Mouse (Mus musculus): ENCODE results near the gene Scrg1.
"Not testable (repeated sequence)": the region's sequence is repeated elsewhere in the genome, so short reads cannot be mapped to it uniquely, and the experiment has no call there.

Gene Scrg1

GRCm38 (mm10) chr8:57457152-57457551, 1.4 kb downstream of the Scrg1 start:
- no peak for DNase-seq

DNA sequence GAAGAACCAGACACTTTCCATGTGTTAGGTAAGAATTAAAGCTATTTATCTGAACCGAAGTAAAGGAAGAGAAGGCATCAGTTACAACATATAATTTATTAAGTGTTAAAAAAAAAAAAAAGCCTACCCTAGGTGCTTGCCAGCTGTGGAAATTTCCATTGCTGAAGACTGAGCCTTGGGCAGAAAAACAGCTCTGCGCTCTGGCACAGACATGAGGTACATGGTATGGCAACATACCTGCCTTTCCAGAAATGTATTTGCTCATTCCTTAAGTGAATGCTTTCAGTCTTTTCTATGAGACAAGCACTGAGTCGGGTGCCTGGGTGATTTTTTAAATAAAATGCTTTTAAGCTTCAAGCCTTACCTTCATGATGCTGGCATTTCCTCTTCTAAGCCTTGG, 2.2 kb downstream of the Scrg1 start:
- DNase-seq: no peak

DNA sequence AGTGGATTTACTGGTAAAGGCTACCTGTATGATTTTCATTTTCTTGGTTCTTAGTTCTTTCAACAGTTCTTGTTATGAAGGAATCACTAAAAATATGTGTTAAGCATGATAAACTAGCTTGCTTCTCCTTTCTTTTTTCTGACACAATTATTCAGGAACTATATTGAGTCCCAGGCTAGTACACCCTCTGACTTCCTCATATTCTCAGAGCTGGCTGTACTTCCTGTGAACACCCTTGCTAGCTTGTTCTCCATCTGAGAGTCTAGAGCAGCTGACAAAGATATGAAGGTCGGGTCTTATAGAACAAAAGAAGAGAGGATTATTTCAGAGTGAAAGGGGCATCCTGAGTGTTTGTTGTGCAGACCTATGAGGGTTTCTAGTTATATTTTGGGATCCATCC, 7.1 kb downstream of the Scrg1 start:
- no peak for DNase-seq

GRCm38 (mm10) chr8:57463757-57464156, 8.0 kb downstream of the Scrg1 start:
- no peak for DNase-seq

DNA sequence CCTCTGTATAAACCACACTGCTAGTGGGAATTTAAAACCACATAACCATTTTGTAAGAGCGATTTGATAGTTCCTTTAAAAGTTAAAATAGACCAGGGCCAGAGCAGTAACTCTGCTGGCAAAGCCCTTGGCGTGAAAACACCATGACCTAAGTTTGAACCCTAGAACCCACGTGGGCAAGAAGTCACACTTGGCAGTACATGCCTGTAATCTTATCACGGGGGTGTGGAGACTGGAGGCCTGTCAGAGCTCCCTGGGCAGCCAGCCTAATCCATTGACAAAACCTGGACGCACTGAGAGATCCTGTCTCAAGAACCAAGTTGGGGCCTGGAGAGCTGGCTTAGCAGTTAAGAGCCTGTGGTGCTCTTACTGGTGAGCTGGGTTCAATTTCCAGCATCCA, 12.9 kb downstream of the Scrg1 start:
- DNase-seq: no peak

- DNase-seq: no peak
Observed at GRCm38 (mm10) chr8:57470863-57471262, 15.1 kb downstream of the Scrg1 start.

DNA sequence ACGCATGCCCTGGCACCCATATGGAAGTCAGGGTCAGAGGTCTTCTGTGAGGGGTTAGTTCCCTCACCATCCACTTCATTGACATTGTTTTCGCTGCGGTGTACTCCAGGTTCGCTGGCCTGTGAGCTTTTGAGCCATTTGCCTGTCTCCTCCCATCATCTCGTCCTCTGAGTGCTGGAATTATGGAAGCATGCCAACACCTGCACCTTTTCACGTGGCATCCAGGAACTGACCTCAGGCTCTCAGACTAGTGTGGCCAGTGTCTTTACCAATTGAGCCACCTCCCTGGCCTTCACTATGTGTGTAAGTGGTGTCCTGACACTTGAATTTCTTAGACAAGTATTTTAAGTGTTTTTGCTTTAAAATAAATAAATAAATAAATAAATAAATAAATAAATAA, 18.0 kb downstream of the Scrg1 start:
- DNase-seq: no peak

DNA sequence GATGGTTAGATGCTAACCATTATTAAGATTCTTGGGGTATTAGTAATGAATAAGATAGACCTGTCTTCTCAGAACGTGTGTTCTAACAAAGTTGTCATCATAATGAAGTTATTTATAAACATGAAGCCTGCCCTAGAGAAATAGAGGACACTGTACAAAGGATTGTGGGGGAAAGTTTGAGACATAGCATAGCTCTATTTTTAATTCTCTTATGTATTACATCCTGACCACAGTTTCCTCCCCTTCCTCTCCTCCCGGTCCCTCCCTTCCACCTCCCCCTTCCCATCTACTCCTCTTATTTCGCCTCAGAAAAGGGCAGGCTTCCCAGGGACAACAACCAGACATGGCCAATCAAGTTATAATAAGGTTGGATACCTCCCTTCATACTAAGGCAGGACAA, 22.7 kb downstream of the Scrg1 start:
- DNase-seq: no peak

DNA sequence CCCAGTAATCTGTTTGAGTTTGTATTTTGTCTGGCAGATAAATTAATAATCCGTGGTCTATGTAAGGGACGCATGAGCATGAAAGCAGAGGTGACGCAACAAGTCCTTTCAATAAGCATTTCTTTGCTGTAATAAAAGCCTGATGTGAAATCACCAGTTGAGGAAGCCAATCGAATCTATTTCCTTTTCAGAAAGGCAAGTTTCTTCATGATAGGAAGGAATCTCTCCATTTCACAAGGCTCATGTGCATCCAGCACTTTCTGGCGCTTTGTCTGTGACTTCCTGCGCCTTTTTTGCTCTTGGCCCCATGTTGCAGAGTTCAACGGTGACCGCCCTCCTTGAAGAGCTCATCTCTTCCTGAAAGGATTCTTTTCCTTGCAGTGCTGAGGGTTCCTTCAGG, 24.0 kb downstream of the Scrg1 start:
- DNase-seq: no peak

DNA sequence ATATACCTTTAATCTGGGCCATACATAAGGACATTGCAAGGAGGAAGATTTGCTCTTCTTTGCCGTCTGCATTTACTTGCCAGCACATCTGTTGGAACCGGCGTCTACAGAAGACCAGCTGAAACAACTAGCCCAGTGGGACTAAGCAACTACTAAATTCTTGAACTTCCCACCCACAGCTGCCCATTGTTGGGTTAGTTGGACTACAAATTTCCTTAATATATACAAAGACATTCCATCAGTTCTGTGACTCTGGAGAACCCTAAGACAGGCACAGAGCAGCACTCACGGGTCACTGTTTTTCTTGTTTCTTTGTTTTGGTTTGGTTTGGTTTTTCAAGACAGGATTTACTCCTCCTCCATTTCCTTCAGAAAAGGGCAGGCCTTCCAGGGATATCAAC, 24.9 kb downstream of the Scrg1 start:
- DNase-seq: no peak

- peak; percentile 30 to 49 for DNase-seq
Observed at GRCm38 (mm10) chr8:57486491-57487440, 31.0 kb downstream of the Scrg1 start.

DNA sequence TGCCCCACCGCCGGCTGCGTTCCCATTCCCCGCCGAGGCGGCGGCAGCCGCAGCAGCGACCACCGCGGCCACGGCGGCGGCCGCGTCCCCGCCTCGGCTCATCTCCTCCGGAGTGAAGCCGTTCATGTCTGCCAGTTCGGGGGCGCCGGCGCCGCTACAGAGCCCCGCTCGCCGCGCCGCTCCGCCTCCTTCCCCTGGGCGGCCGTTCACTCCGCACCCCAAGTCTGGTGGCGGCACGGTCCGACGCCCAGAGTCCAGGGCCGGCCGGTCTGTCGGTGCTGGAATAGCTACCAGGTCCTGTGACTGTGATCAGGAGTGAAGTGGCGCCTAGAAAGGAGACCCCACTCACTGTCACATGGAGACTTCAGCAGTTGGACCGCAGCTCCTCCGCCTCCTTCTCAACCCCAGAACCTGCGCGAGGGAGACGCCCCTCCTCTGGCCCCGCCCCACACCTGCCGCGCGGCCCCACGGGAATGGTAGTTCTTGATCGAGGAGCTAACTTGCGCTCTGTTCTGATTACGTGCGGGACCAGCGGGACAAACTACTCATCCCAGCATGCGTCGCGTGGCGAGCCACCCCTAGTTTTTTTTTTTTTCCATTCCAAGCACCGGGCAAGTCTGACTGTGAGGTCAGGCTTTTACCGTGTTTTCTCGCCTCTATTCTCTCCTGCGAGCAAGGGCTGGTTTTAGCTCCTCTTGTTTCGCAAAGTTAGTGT, 31.9 kb downstream of the Scrg1 start, which contains the start of gene Sap30:
Gene Sap30, minus strand, starts transcription at position 420 of the 715 bp plus-strand sequence.
- peak; percentile 97 to 99 for DNase-seq

- DNase-seq: peak; percentile 66 to 73
Observed at GRCm38 (mm10) chr8:57488312-57488765, 32.6 kb downstream of the Scrg1 start.

GRCm38 (mm10) chr8:57489366-57489765, 33.6 kb downstream of the Scrg1 start:
- no peak for DNase-seq

- DNase-seq: no peak
Observed at GRCm38 (mm10) chr8:57489896-57490295, 34.2 kb downstream of the Scrg1 start.

DNA sequence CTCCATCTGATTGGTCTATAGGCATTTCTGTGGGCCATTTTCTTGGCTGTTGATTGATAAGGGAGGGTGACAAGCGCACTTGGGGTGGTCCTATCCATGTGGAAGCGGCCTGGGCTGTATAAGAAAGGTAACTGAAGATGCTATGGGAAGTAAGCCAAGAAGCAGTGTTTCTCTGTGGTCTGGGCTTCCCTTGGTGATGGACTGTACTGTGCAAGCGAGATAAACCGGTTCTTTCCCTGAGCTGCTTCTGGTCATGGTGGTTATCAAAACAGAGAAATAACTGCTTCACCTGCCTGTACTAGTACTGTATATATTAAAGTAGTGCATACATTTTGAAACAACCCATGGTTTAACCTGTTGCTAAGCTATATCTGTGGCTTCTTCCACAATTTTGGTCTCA, 36.1 kb downstream of the Scrg1 start:
- DNase-seq: no peak

DNA sequence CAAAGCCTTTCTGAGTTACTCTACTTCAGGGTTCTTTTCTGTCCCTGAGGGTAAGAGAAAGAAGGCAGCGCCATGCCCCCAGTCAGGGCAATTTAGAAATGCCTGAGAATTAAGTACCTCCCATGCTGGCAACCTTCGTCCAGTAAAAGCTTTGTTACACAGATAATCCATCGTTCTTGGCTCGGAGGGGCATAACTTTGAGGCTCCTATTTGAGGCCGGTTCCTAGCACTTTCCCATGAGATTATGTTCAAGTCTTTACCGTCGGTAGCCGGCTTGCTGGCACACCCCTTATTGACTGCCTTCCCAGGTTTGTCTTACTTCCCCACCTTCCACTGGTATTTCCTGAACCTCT, 42.7 kb downstream of the Scrg1 start:
- DNase-seq: no peak

- DNase-seq: no peak
Observed at GRCm38 (mm10) chr8:57498847-57499511, 43.3 kb downstream of the Scrg1 start.

GRCm38 (mm10) chr8:57503641-57504040, 47.9 kb downstream of the Scrg1 start:
- peak; percentile 57 to 83 for DNase-seq

GRCm38 (mm10) chr8:57505500-57505899, 49.8 kb downstream of the Scrg1 start:
- DNase-seq: not testable (repeated sequence)

GRCm38 (mm10) chr8:57507556-57508063, 51.9 kb downstream of the Scrg1 start:
- DNase-seq: no peak

- no peak for DNase-seq
Observed at GRCm38 (mm10) chr8:57508657-57509056, 52.9 kb downstream of the Scrg1 start.

DNA sequence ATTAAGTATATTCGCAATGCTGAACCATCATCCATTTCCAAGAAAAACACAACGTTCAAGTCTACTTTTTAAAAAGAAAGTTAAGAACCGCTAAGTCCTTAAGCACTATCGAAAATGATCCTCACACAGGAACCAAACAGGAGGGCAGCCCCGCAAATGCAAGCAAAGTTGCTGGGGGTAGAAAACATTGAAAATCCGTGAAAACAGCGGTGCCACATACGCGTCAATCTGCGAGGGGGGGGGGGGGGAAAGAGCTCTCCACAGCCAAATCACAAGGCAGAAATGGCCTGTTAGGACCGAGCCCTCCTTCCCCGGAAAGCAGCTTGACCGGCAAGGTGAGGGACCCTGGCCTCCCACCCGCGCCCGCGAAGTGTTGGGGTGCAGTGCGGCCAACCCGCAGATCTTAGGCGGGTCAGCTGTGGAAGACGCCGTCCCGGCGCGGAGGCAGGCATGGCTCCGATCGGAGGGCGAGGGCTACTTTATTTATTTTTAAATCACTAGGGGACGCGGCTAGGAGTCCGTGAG, 55.1 kb downstream of the Scrg1 start:
- DNase-seq: no peak
